Mouse (Mus musculus) lung, adult 18-20 months (tissue): ENCODE data around the gene Tmem209.

ENCODE experiments used
- DNase-seq, 2 experiments: peaks; one replicate each; pipeline ENCODE4 v3.0.0; 2022; ENCODE audit warnings: mixed read lengths in 2 of 2

The Tmem209 gene

GRCm38 (mm10) chr6:30460750-30461446 is 48.7 kb downstream of the Tmem209 start:
- peak in 1 of 2 experiments; percentile 29 for DNase-seq

GRCm38 (mm10) chr6:30459811-30460749 is 49.5 kb downstream of the Tmem209 start:
- DNase-seq = peak; percentile 63 to 75

DNA sequence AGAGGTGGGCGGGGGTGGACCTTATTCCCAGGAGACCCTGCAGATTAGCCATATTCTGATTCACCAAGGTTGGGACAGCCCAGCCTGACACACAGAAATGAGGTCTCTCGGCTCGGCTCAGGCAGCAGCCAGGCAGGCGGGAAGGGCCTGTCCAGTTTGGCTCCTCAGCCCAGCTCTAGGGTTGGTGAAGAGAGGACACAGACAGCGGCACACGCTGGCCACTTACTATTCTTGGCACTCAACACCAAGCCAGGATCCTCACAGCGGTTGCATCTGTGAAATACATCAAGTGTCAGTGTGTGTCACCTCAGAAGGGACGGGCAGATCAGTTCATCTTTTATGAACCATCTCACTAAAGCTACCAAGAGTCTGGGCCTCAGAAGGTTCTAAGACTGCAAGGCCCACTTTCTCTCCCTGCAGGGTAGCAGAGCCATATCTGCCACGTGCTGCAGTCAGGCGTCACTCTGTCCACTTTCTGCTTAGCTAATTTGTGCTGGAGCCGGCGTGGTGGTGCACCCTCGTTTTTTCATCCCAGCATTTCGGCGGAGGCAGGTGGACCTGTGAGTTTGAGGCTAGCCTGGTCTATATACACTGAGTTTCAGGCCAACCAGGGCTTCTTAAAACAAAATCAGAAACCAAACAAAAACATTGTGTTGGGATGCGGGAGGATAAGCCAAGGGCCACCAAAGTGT is 50.4 kb downstream of the Tmem209 start:
- no peak for DNase-seq

- no peak for DNase-seq
These were observed 51.0 kb downstream of the Tmem209 start for GRCm38 (mm10) chr6:30458626-30459025.

DNA sequence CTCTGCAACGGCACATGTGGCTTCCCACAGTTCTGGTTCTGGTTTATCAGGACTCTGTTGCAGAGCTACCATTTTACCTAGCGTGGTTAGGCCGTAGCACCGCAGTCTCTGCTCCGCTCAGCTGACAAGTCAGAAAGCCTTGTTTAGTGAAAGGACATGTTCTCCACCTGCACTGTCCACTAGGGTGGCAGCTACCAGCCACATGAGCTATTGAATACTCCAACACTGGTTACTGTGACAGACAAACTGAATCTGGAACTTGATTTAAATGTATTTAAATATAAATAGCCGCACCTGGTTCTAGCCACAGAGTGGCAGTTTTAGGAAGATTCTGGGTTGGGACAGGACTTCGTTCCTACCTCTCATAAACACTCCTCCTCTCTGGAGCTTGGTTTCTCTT is 52.6 kb downstream of the Tmem209 start:
- DNase-seq = no peak

- no peak for DNase-seq
These were observed 70.0 kb downstream of the Tmem209 start for GRCm38 (mm10) chr6:30439576-30439975.

DNA sequence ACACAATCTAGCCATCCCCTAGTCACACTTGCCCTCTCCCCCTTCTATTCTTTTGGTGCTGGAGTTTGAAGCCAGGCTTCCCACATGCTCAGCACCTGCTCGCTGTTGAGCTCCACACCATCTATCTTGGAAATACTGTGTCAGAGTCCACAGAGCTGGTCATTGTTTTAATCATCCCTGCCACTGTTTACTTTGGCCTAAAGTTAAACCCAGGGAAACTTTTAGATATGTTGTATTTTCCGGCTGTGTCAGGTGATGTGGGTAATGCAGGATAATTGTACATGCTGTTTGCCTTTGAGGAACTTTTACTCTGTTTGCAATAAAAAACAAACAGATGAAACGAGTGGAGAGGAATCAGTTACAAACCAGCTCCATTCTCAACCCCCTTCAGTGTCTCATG is 72.5 kb downstream of the Tmem209 start:
- no peak for DNase-seq

DNA sequence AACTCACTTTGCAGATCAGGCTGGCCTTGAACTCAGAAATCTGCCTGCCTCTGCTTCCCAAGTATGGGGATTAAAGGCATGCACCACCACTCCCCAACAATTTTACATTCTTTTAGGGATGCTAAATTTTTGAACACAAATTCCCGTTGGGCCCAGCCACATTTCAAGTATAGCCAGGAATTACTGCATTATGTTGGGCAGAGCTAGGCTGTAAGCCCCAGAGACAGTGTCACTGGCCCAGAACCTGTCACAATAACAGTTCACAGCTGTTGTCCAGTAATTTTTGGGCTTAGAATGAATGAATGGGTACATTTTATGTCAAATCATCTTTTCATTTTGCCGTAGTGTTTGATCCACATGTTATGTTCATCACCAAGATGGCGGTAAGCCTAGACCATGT is 73.1 kb downstream of the Tmem209 start:
- DNase-seq = no peak

GRCm38 (mm10) chr6:30432461-30433192 is 77.0 kb downstream of the Tmem209 start:
- DNase-seq = no peak
